Mouse (Mus musculus) megakaryocyte progenitor cell, adult 5-6 weeks (primary cell): Measurements from ENCODE around the gene Zmiz2. TPM values are rescaled to one million over a fixed set of nuclear protein-coding genes. Genes with fewer than 3 reads are reported as not detected.
"Not testable (repeated sequence)": the region's sequence is repeated elsewhere in the genome, so short reads cannot be mapped to it uniquely, and the experiment has no call there.

Experiments used
- ATAC-seq: replicated peaks from 2 replicates; pipeline ENCODE4 v1.8.0; 2016; ENCODE audit warnings: mild to moderate bottlenecking, moderate TSS enrichment, inconsistent platforms; ENCODE audit not compliant: poor library complexity
- total RNA-seq, 2 experiments: library from RNA; stranded (forward) in 1 of 2; stranded (reverse) in 1 of 2; fragments of 157-497, 149-512 nt in 1 of 2; fragments of 200-1000 nt in 1 of 2; gene quantifications; 2 replicates each; pipeline versions ENCODE4 v1.2.3 to v1.2.4; 2015 to 2017

Zmiz2 gene
- total RNA-seq (2015) (40.9 and 42.0 TPM in 2 replicates), total RNA-seq (2017) (8.2 and 11.9 TPM in 2 replicates)

DNA sequence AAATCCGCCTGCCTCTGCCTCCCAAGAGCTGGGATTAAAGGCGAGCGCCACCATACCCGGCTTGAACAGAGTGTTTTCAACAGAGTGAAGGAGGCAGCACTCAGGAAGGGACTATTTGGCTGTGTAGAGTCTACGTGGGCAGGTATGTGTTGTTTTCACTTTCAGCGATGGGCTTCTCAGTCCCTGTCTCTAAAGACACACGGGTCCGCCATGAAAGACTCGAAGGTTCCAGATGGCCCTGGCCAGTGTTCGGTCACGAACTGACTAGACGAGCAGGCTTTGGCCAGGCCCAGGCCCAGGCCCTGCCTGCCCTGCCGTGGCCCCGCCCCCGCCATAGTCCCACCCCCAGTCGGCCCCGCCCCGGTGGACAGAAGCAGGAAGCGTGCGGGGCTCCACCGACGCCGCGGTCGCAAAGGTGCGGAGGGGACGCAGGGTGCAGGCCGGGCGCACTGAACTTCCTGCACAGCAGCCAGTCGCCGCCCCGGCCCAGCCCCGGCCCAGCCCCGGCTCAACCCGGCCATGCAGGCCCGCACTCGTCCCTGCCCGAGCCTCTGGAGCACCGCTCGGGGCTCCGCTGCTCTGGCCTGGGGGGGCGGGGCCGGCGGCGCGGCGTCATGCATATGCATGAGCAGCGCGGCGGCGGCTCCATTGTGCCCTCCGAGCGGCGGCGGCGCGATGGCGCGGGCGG is at the start of gene Zmiz2:
Zmiz2 (plus strand) TSS at position 349 of the 688 bp plus-strand sequence.
- peak; percentile 82 for ATAC-seq

DNA sequence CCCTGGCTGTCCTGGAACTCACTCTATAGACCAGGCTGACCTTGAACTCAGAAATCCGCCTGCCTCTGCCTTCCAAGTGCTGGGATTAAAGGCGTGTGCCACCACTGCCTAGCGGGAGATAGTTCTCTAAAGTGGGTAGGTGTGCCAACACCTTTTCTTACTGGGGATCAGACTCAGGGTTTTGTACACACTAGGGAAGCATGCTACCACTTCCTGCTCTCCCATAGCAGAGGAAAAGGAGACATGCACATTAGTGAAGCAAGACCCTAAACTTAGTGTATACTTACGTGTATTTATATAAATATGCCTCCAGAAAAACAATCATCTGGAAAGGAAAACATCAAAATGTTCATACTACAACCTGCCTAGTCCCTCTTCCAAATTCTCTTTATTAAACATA is 42.9 kb upstream of the Zmiz2 start:
- no peak for ATAC-seq

DNA sequence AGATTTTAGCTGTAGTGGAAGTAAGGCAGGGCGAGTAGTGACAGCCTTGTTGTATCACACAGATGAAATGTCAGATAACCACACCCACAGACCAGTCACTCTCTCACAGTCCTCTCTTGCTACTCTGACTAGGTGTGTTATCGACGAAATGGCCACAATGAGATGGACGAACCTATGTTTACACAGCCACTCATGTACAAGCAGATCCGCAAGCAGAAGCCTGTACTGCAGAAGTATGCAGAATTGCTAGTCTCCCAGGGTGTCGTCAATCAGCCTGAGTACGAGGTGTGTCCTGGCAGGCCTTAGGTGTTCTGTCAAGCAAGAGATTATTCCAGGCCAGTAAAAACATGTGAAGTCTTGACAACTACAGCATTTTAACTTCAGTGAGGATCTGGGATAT is 41.9 kb upstream of the Zmiz2 start:
- ATAC-seq, result no peak

DNA sequence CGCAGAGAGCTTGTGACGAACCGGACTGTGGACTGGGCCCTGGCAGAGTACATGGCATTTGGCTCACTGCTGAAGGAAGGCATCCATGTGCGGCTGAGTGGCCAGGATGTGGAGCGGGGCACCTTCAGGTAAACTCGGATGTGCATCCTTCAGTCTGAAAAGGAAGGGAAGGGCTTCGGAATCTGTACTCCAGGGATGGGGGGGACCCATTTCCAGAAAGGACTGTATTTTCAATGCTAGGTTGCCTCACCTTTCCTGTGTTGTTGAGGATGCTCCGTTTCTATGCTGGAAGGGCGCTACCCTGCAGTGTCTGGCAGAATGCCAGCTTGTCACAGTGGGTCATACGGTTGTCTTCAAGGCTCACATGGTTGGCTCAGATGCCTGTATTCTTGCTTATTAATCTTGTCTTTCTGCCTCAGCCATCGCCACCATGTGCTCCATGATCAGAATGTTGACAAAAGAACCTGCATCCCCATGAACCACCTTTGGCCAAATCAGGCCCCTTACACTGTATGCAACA is 40.1 kb upstream of the Zmiz2 start:
- no peak for ATAC-seq

DNA sequence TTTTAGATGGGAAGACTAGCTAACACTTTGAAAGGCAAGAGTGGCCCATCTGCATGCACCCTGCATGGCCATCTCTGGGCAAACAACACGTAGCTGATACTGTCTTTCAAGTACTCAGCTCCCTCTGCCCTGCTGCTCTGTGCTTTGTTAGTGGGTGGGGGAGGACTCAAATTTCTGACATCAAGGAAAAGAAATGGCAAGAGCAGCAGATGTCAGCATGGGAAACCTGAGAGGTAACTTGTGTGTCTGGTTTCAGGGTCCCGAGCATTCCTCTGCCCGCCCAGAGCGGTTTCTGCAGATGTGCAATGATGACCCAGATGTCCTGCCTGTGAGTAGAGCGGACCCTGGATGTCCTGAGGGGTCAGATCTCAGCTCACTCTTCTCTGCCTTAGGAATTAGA is 39.3 kb upstream of the Zmiz2 start:
- ATAC-seq, result no peak

DNA sequence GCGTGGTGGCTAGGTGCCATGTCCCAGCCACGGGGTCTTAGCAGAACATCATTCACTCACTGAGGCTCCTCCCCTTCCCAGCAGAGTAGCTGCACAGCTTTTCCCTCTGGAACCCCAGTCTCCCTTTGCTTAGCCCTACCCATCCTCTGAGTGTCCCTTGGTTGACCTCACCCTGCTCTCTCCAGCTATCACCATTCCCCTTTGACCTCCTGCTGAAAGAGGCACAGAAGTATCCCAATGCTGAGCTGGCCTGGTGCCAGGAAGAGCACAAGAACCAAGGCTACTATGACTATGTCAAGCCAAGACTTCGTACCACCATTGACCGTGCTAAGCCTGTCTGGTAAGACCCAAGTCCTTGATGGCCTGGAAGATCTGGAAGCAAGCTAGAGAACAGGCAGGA is 33.8 kb upstream of the Zmiz2 start:
- no peak for ATAC-seq

DNA sequence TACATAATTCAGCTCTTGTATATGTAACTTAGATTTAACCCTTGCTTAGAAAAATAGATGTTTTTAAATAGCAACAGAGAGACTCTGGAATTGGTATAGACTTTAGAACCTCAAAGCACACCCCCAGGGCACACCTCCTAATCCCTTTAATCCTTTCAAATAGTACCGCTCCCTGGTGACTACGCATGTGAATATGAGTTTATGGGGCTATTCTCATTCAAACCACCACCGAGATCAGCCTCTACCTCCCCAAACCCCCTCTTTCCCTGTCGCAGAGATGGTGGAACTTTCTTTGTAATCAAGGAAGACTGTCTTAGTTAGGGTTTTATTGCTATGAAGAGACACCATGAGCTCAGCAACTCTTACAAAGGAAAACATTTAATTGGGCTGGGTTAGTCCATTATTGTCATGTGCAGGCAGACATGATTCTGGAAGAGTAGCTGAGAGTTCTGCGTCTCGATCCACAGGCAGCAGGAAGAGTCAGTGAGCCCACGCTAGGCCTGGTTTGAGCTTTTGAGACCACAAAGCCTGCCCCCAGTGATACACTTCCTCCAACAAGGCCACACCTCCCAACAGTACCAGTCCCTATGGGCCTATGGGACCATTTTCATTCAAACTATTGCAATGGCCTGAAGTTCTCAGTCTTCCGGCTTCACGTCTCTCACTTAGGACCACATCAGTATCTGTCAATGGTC is 24.1 kb upstream of the Zmiz2 start:
- no peak for ATAC-seq

DNA sequence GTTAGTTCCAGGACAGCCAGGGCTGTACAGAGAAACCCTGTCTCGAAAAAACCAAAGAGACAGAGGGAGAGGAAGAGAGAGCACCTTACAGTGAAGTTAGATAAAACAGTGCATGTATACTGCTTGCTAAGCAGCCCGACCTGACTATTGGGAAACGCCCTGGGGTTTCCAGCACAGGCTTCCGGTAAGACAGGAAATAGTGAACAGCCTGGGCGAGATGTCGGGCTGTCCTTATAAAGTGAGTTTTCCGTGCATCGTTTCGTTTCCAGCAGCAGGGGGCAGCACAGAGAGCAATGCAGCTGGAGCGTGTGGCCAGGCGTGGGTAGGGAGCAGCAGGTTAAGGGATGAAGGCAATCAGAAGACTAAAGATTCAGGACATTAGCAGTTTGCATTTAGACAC is 23.0 kb upstream of the Zmiz2 start:
- ATAC-seq, result peak; percentile 99

DNA sequence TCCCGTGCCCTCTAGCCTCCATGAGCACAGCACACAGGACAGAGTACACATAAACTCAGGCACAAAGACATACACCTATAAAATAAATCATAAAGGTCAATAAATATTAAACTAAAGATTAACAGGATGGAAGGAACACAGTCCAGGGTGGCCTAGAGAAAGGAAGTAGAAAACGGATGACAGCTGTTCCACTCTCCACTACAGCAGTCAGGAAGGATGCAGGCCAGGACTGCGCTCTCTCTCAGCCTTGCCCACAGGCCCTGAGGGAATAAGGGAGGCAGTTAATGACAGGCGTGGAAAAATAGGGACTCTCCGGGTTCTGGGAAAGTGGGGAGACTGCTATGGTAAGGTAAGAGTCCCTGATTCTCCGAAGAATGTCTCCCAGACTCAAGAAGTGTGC is 22.4 kb upstream of the Zmiz2 start:
- ATAC-seq, result no peak

DNA sequence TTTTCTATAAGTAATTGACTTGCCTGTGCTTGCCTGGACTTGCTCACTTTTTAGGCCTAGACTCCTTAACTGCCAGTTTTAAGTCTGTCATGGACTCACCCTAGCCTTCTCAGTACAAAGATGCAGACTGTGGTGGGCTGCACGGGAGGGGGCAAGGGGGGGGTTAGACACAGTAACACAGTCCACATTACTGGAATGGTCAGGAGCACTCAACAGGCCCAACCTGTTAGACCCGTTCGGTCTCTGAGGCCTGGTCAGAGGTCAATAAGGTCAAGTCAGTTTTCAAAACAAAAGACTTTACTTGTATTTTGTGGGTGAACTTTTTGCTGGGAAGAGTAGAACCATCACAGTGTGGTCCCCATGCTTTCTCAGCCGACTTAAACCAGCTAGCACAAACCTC is 21.7 kb upstream of the Zmiz2 start:
- no peak for ATAC-seq

DNA sequence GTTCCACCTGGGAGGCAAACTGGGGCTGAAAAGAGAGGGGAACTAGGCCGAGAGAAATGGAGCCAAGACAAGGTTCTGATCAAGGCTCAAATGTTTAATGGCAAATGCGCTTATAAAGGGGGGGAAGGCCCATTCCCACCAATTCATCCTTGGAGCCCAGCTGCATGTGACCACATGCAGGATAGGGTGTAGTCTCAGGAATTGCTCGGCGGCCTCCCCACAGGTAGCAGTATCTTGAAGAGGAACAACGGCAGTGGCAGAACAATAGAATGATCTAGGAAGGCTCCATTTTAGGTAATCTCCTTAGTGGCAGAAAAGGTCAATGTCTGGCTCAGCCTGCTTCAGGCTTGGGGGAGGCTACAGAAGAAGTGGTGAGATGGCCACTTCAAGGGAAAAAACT is 20.9 kb upstream of the Zmiz2 start:
- not testable (repeated sequence) for ATAC-seq

DNA sequence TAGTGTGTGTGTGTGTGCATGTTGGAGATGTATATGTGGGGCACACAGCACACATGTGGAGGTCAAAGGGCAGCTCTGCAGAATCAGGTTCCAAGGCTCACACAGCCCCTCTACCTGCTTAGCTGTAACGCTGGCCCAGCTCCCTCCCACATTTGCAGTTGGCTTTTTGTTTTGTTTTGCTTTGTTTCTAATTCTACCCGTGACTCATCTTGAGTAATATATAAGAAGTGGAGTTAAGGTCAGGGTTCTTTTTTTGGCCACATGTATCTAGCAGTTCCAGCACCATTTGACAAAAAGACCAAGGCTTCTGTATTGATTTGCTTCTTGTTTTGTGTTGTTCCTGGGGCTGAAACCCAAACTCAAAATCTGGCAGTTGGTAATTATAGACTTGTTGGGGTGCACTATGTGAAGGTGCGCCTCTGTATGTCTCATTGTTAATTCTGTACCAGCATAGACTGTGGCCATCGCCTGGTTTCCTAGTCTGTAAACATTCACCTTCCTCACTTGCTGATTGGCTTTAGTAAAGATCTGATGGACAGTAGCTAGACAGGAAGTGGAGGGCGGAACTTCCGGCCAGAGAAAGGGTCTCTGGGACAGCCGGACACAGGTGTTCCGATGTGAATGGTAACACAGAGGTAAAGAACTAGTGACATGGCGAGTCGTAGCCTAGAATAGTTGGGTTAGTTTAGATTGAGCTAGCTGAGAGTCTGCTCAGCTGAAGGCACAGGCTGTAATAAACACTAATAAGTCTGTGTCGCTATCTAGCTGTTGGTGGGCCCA is 17.3 kb upstream of the Zmiz2 start:
- no peak for ATAC-seq

DNA sequence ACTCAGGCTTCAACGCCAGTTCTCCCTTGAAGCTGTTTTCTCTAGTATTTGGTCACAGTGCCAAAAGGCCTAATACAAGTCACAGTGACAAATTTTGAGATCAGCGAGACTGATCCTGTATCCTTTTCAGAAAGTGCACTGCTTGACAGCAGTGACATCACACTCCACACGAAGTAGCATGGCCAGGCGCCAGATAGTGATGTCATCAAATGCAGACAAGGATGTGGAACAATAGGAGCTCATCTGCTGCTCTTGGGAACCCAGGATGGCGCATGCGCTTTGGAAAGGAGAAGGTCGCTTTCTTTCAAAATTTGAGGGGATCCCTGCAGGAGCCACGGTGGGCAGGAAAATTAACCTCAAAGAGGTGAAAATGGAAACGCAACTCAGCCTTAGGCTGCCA is 16.1 kb upstream of the Zmiz2 start:
- no peak for ATAC-seq

DNA sequence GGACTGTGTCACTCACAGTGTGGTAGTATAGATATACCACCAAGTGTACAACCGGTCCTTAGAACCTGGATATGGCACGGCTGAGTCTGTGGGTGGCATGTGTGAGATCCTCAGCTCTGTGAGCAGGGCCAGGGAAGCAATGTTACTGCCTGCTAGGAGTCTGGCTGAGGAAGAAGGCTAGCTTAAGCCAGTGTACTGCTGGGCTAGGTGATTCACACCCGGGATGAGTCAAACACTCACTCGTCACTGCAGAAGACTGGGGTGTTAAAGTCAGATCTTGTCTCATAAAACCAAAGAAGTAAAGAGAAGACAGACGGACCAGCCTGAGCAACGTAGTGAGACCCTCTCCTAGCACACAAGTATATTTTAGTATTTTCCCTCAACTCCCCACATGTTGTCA is 8.0 kb upstream of the Zmiz2 start:
- ATAC-seq, result no peak

DNA sequence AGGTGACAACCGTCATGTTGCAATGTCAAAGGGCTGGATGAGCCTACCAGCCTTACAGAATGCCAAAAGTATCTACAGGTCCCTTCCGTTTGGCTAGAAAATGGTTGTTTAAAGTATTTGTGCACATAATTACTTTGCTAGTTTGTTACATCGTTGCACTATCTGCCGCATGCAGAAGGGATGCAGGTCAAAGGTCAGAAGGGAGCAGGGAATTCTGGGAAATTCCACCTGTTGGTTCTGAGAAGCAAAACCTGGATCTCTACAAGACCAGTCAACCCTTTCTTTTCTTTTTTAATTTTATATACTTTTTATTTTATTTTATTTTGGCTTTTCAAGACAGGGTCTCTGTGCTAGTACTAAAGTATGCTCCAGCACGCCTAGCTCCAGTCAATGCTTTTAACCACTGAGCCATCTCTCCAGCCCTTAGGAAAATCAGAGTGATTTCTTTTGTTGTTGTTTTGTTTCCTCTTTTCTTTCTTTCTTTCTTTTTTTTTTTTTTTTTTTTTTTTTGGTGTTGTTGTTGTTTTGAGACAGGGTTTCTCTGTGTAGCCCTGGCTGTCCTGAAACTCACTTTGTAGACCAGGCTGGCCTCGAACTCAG is 648 bp upstream of the Zmiz2 start:
- ATAC-seq, result no peak

DNA sequence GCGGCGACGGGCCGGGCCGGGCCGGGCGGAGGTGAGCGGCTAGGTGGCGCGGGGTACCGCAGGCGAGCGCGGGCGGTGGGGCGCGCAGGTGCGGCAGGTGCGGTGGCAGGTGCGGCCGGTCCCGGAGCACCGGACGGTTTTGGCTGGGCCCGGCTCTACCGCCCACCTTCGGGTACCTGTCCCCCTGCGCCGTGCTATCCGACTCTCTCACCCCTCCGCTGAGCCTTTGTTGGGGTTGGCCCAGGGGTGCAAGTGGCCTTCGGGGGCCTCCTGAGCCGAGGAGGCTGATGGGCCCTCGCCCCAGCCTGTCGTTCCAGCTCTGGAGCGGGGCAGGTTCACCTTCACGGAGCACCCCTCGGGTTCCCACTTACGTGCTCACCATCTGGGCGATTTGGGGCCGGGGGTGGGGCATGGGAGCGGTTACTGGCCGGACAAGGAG is 628 bp downstream of the Zmiz2 start:
- peak; percentile 11 for ATAC-seq

DNA sequence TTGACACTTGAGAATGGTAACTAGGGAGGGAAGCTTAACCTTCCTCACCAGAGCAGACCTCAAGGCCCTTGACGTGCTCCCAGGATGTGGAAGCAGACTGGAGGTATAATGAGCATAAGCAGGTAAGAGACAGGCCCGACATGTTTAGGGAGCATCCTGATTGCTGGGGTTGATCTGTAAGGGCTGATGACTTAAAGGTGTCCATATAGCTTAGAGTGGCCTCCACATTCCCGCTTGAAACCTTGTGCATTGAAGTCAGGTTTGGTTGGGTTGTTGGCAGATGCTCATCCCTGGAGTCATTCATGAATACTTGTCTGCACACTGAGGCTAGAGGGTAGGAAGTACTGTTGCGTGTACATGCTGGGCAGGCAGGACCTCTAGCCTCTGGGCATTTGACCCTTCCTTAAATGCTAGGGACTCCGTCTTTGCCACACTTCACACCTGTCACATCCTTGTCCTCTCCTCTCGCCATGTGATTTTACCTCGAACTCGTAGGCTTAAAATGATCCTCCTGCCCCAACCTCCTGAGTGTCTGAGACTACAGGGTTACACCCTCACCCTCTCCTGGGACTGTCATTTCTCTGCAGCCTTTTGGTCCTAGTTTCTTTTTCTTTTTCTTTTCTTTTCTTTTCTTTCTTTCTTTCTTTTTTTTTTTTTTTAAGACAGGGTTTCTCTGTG is 1.6 kb downstream of the Zmiz2 start:
- no peak for ATAC-seq

DNA sequence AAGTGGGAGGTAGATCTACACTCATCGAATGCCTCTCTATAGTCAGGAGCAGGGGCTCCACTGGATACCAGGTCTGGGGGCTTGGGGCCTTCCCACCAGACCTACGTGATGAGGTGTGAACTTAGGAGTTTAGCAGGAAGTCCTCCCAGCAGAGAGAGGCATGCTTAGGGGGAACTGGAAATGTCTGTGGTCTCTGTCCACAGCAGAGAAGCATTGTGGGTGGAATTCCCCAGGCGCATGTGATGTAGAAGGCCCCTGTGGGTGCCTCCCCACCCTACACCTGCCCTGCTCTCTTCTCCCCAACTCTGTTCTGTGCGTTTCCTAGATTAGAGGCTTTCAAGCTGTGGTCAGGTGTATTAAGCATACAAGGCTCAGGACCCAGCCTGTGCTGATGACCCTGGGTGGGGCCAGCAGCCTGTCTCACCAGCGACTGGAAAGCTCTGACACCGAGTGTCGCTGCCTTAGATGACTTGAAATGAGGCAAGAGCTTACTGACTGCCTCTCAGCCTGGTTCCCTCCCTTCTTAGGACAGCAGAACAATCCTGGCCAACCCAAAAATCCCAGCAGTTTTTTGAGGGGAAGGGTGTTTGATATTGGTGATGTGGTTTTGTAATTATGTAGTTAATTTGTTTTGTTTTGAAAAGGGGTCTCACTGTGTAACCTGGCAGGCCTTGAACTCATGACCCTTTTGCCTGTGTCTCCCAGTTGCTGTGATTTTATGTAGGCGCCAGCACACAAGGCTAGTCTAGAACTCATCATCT is 2.8 kb downstream of the Zmiz2 start:
- peak; percentile 20; the same call in 1 of the 2 replicates for ATAC-seq

DNA sequence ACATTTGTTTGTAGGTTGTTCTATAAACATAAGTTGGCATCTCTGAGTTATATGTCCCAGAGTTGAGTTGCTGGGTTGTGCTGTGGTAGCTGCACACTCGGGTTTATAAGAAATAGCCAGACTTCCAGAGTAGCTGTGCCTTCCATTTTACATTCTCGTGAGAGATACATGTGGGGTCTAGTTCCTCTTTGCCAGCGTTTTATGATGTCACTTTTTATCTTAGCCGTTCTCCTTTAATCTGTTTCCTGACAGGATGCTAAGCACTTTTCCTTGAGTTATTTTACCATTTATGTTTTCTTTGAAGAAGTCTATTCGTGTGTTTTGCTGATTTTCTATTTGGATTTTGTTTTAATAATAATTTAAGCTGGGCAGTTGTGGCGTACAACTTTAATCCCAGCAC is 4.0 kb downstream of the Zmiz2 start:
- no peak for ATAC-seq

DNA sequence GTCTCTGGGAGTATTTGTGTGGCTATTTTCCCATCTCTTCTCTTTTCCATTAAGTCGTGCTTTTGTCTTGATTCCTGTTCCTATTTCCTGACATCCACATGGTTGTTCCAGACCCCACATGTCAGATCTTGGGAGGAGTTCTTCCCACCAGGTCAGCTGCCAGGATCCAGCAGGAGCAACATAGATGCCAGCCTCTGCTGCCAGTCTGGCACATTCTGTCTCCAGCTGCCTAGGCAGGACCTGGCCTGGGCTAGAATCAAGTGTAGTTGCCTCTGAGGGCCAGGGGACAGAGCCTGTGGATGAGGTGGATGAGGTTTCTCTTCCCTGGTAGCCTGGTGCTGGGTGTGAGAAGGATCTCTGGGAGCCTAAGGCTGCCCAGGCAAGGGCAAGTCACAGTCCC is 5.0 kb downstream of the Zmiz2 start:
- no peak for ATAC-seq
